ENCODE assay signal across 16 mouse cellular contexts in the genomic region with DNA sequence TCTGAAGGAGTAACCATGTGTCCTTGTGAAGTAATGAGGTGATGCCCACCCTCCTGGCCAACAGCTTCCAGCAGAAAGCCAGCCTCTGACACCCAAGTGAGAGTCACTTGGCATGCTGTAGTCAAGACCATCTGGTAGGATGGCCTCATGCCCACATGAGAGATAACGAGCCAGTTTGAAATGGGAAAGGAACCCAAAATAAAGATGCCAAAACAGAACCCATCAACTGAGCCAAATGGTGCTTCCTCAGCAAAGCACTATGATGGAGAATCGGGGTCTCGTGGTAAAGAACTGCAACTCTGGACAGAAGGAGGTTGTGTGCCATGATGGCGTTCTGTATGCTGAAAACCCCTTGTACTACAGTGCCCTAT. TPM values are rescaled to one million over a fixed set of nuclear protein-coding genes. Genes with fewer than 3 reads are reported as not detected.
A peak's percentile ranks its signal among the peaks of the same experiment; 100 is the strongest.
DNase-seq lines count a peak whose midpoint lies in the region; ATAC-seq and TF ChIP-seq lines count a peak whose summit lies in the region.
"Had no signal": no experiment of that assay in that cellular context is flagged by ENCODE, and none has a peak within 500 bp of the region (broad histone marks: within the 10 kb centered on the region; RNA-seq: fewer than 3 reads in every experiment).

No protein-coding gene starts in this region.

- peak; percentile 83 for ATAC-seq in hindbrain, postnatal 0 days
- ATAC-seq in hindbrain, embryonic 12.5 days (ENCODE audit: low FRiP score) = no peak
- no peak for ATAC-seq in intestine, embryonic 16.5 days

- H3K4me1 ChIP-seq in hindbrain, postnatal 0 days (ENCODE audit: insufficient read depth, low read length) = no peaks in the 10 kb centered on the region; the same call in 1 of the 2 replicates
- H3K4me1 ChIP-seq in hindbrain, embryonic 12.5 days = no peaks in the 10 kb centered on the region
- H3K4me1 ChIP-seq in intestine, embryonic 16.5 days (ENCODE audit: control insufficient read depth, insufficient read depth, low read length) = no peaks in the 10 kb centered on the region
- H3K4me1 ChIP-seq: limb, embryonic 12.5 days; midbrain, embryonic 12.5 days; neural tube, embryonic 12.5 days; stomach, embryonic 15.5 days had no signal

- no peak overlapping the region for H3K4me3 ChIP-seq in hindbrain, postnatal 0 days (ENCODE audit: low read length)
- H3K4me3 ChIP-seq in hindbrain, embryonic 12.5 days = no peak overlapping the region
- H3K4me3 ChIP-seq in intestine, embryonic 16.5 days (ENCODE audit: low read length) = no peak overlapping the region
- H3K4me3 ChIP-seq: heart, embryonic 13.5 days; limb, embryonic 12.5 days; midbrain, embryonic 12.5 days; neural tube, embryonic 12.5 days; stomach, embryonic 15.5 days had no signal

- no peak overlapping the region for H3K9ac ChIP-seq in hindbrain, postnatal 0 days (replicated peaks; ENCODE audit: low read length)
- H3K9ac ChIP-seq in hindbrain, embryonic 12.5 days = no peak overlapping the region
- H3K9ac ChIP-seq in intestine, embryonic 16.5 days (ENCODE audit: low read depth, low read length) = no peak overlapping the region
- H3K9ac ChIP-seq: heart, embryonic 13.5 days; limb, embryonic 12.5 days; lung, embryonic 14.5 days; midbrain, embryonic 12.5 days; neural tube, embryonic 12.5 days; stomach, embryonic 15.5 days had no signal

- no peaks in the 10 kb centered on the region for H3K27me3 ChIP-seq in hindbrain, postnatal 0 days (ENCODE audit: insufficient read depth, low read length)
- H3K27me3 ChIP-seq in hindbrain, embryonic 12.5 days = no peaks in the 10 kb centered on the region
- H3K27me3 ChIP-seq in intestine, embryonic 16.5 days (replicated peaks; ENCODE audit: control insufficient read depth, insufficient read depth, low read length) = no peaks in the 10 kb centered on the region
- H3K27me3 ChIP-seq: heart, embryonic 13.5 days; limb, embryonic 12.5 days; midbrain, embryonic 12.5 days; neural tube, embryonic 12.5 days; stomach, embryonic 15.5 days had no signal

- H3K9me3 ChIP-seq in hindbrain, postnatal 0 days (ENCODE audit: low read length) = no peaks in the 10 kb centered on the region
- H3K9me3 ChIP-seq in hindbrain, embryonic 12.5 days (replicated peaks) = no peaks in the 10 kb centered on the region
- H3K9me3 ChIP-seq in intestine, embryonic 16.5 days (ENCODE audit: control insufficient read depth, low read length) = no peaks in the 10 kb centered on the region
- H3K9me3 ChIP-seq: heart, embryonic 13.5 days; limb, embryonic 12.5 days; midbrain, embryonic 12.5 days; neural tube, embryonic 12.5 days; stomach, embryonic 15.5 days had no signal

- WGBS in hindbrain, postnatal 0 days = 67% methylated on average over 4 of the region's 4 CpGs
- 91% methylated on average over 4 of the region's 4 CpGs for WGBS in hindbrain, embryonic 12.5 days
- WGBS in intestine, embryonic 16.5 days = 86% methylated on average over 4 of the region's 4 CpGs

- DNase-seq in hindbrain, postnatal 0 days (ENCODE audit: low spot score) = peak; percentile 74
- DNase-seq in brain, embryonic 18.5 days (ENCODE audit: low read depth, low spot score) = peak; percentile 45
- DNase-seq in cerebellum, postnatal 10 days = peak; percentile 96
- peak; percentile 77 for DNase-seq in layer of hippocampus, postnatal 10 days (ENCODE audit: low spot score in 2 of 2)
- DNase-seq in adrenal gland, adult 2 months = no peak
- DNase-seq in heart, postnatal 10 days = no peak
- DNase-seq: gastrocnemius, postnatal 10 days; kidney, postnatal 14 days; lung, embryonic 14.5 days had no signal

- intact Hi-C loops in heart, postnatal 10 days (cut with DNase I) = no loop called here

- no peak overlapping the region for H3K4me2 ChIP-seq in hindbrain, postnatal 0 days (ENCODE audit: low read depth, low read length)
- no peak overlapping the region for H3K4me2 ChIP-seq in hindbrain, embryonic 12.5 days (replicated peaks)
- no peak overlapping the region for H3K4me2 ChIP-seq in intestine, embryonic 16.5 days (ENCODE audit: low read depth, low read length)
- H3K4me2 ChIP-seq: heart, embryonic 13.5 days; limb, embryonic 12.5 days; lung, embryonic 14.5 days; midbrain, embryonic 12.5 days; neural tube, embryonic 12.5 days; stomach, embryonic 15.5 days had no signal

- H3K27ac ChIP-seq in hindbrain, postnatal 0 days = no peak overlapping the region
- no peak overlapping the region for H3K27ac ChIP-seq in hindbrain, embryonic 12.5 days
- H3K27ac ChIP-seq in intestine, embryonic 16.5 days (ENCODE audit: low read length) = no peak overlapping the region
- H3K27ac ChIP-seq: heart, embryonic 13.5 days; midbrain, embryonic 12.5 days; neural tube, embryonic 12.5 days; stomach, embryonic 15.5 days had no signal

- H3K36me3 ChIP-seq in hindbrain, postnatal 0 days (ENCODE audit: insufficient read depth, low read length) = no peaks in the 10 kb centered on the region
- no peaks in the 10 kb centered on the region for H3K36me3 ChIP-seq in hindbrain, embryonic 12.5 days
- no peaks in the 10 kb centered on the region for H3K36me3 ChIP-seq in intestine, embryonic 16.5 days (ENCODE audit: control insufficient read depth, insufficient read depth, low read length)
- H3K36me3 ChIP-seq: heart, embryonic 13.5 days; limb, embryonic 12.5 days; midbrain, embryonic 12.5 days; neural tube, embryonic 12.5 days; stomach, embryonic 15.5 days had no signal

- TF ChIP-seq CTCF in hindbrain, postnatal 0 days (IDR thresholded peaks at IDR 0.05; ENCODE audit: low read depth) = no peak

RNA-seq across cellular contexts. Expression of a gene that starts 51.3 kb away (rescaled TPM):
- total RNA-seq in hindbrain, postnatal 0 days (2014; rRNA removed) = 23.2 and 28.4 TPM in 2 replicates
- 12.5 and 16.8 TPM in 2 replicates for polyA plus RNA-seq in hindbrain, postnatal 0 days (2015; fragmentation: Nextera tagmentation; extraction: Ambion mirVana)
- 4.4 and 7.7 TPM in 2 replicates for polyA plus RNA-seq in hindbrain, embryonic 12.5 days (2016; fragmentation: Nextera tagmentation; extraction: Ambion mirVana)
- 10 to 100 TPM; 72.4 to 90.3 TPM for total RNA-seq in layer of hippocampus, postnatal 10 days (2021)
- 1 to 10 TPM in 1 of 2 experiments, under 1 TPM in 1; 0.37 to 1.3 TPM for total RNA-seq in adrenal gland, adult 2 months (2021)
- polyA plus RNA-seq in adrenal gland, adult 2 months (2012; rRNA removed) = 1.9 and 2.2 TPM in 2 replicates
- not detected for total RNA-seq in heart, postnatal 10 days (2021)
- polyA plus RNA-seq in intestine, embryonic 16.5 days (2015; fragmentation: Nextera tagmentation; extraction: Ambion mirVana) = 0.67 and 0.75 TPM in 2 replicates

Comparison
In these comparisons a context has a peak if more than half of its experiments do, and no peak if none do; other contexts are left out.
1. DNase-seq: peak in hindbrain, postnatal 0 days (single experiment), brain, embryonic 18.5 days (single experiment), cerebellum, postnatal 10 days (2 of 2) and layer of hippocampus, postnatal 10 days (2 of 2); none in adrenal gland, adult 2 months (single experiment) and heart, postnatal 10 days (0 of 2).
2. RNA of a gene that starts 51.3 kb away (total RNA-seq): 72.4 to 90.3 TPM in layer of hippocampus, postnatal 10 days and 23.2 to 28.4 TPM in hindbrain, postnatal 0 days; 0.37 to 1.3 TPM in adrenal gland, adult 2 months and not detected in heart, postnatal 10 days; every median in the first group is over 10 times any median in the second.